Mouse (Mus musculus): ENCODE data around the gene Ralgapa2. TPM values are rescaled to one million over a fixed set of nuclear protein-coding genes. Genes with fewer than 3 reads are reported as not detected.

The Ralgapa2 gene
- total and polyA plus RNA-seq, 3 experiments = 9.2 to 9.6 TPM; not detected in 1

GRCm38 (mm10) chr2:146278381-146278780 is 233.8 kb downstream of the Ralgapa2 start:
- no peak overlapping the region for H3K9ac ChIP-seq (ENCODE audit: control insufficient read depth, low read depth, low read length, poor library complexity, severe bottlenecking)
- peaks cover 0 to 10% of the 10 kb centered on the region in 2 experiments; a peak in 2 of 4 replicates for H3K36me3 ChIP-seq (ENCODE audit: control insufficient read depth in 1 of 2, insufficient read depth in 2 of 2, low read length in 2 of 2)
- H3K4me1 ChIP-seq (ENCODE audit: control insufficient read depth in 1 of 2, insufficient read depth in 2 of 2, low read length in 2 of 2) = peaks cover 0 to 2% of the 10 kb centered on the region in 2 experiments; a peak in 1 of 4 replicates
- no peak overlapping the region for H3K4me3 ChIP-seq (ENCODE audit: control insufficient read depth in 1 of 2, insufficient read depth in 1 of 2, low read depth in 2 of 2, low read length in 2 of 2)
- no peak for TF ChIP-seq ZC3H11A (IDR thresholded peaks at IDR 0.05; ENCODE audit: low read depth, low read length)
- TF ChIP-seq NRF1 (IDR thresholded peaks at IDR 0.05; ENCODE audit: insufficient read depth, low read depth, low read length, poor library complexity, severe bottlenecking) = no peak
- no peak for TF ChIP-seq MYB (IDR thresholded peaks at IDR 0.05; ENCODE audit: low read depth, low read length)
- TF ChIP-seq SMC3 (IDR thresholded peaks at IDR 0.05; ENCODE audit: low read depth, low read length) = no peak
- TF ChIP-seq JUND (IDR thresholded peaks at IDR 0.05; ENCODE audit: low read depth, low read length) = no peak
- TF ChIP-seq ZNF384 (IDR thresholded peaks at IDR 0.05; ENCODE audit: low read depth, low read length) = no peak
- no peak for TF ChIP-seq CTCF (IDR thresholded peaks at IDR 0.05 in 2 of 3, conservative IDR thresholded peaks at IDR 0.05 in 1 of 3; ENCODE audit: control insufficient read depth in 1 of 3, insufficient read depth in 1 of 3, low read depth in 2 of 3, low read length in 3 of 3, poor library complexity in 1 of 3, severe bottlenecking in 1 of 3)
- TF ChIP-seq ELF1 (IDR thresholded peaks at IDR 0.05; ENCODE audit: low read depth, low read length) = no peak
- TF ChIP-seq POLR2AphosphoS5 (IDR thresholded peaks at IDR 0.05; ENCODE audit: borderline replicate concordance, low read depth, low read length) = no peak
- H3K9me3 ChIP-seq (replicated peaks; ENCODE audit: insufficient read depth, low read length) = no peaks in the 10 kb centered on the region
- no peaks in the 10 kb centered on the region for H3K79me2 ChIP-seq (ENCODE audit: control insufficient read depth, insufficient read depth, low read length, poor library complexity)
- no peaks in the 10 kb centered on the region for H3K27me3 ChIP-seq (ENCODE audit: control insufficient read depth in 1 of 2, insufficient read depth in 2 of 2, low read length in 2 of 2)
- H3K27ac ChIP-seq (ENCODE audit: control insufficient read depth, low read depth, low read length) = no peak overlapping the region
- DNase-seq (ENCODE audit: low read depth, low spot score) = no peak

GRCm38 (mm10) chr2:146266539-146266938 is 245.6 kb downstream of the Ralgapa2 start:
- H3K4me3 ChIP-seq (ENCODE audit: control insufficient read depth in 1 of 2, insufficient read depth in 1 of 2, low read depth in 2 of 2, low read length in 2 of 2) = no peak overlapping the region
- H3K9me3 ChIP-seq (replicated peaks; ENCODE audit: insufficient read depth, low read length) = no peaks in the 10 kb centered on the region
- DNase-seq (ENCODE audit: low read depth, low spot score) = no peak
- TF ChIP-seq MAFK (IDR thresholded peaks at IDR 0.05; ENCODE audit: borderline replicate concordance, low read depth, low read length) = no peak
- TF ChIP-seq ZNF384 (IDR thresholded peaks at IDR 0.05; ENCODE audit: low read depth, low read length) = no peak
- no peak for TF ChIP-seq TBP (IDR thresholded peaks at IDR 0.05; ENCODE audit: low read depth, low read length)
- TF ChIP-seq UBTF (IDR thresholded peaks at IDR 0.05; ENCODE audit: borderline replicate concordance, insufficient read depth, low read depth, low read length) = no peak
- no peak for TF ChIP-seq GABPA (IDR thresholded peaks at IDR 0.05; ENCODE audit: low read depth, low read length)
- TF ChIP-seq RAD21 (IDR thresholded peaks at IDR 0.05; ENCODE audit: low read depth, low read length) = no peak
- TF ChIP-seq ELF1 (IDR thresholded peaks at IDR 0.05; ENCODE audit: low read depth, low read length) = no peak
- TF ChIP-seq JUND (IDR thresholded peaks at IDR 0.05; ENCODE audit: low read depth, low read length) = no peak
- TF ChIP-seq POLR2AphosphoS2 (IDR thresholded peaks at IDR 0.05; ENCODE audit: low read length) = no peak
- TF ChIP-seq EP300 (IDR thresholded peaks at IDR 0.05; ENCODE audit: low read depth in 1 of 2, low read length in 2 of 2) = no peak
- TF ChIP-seq MXI1 (IDR thresholded peaks at IDR 0.05; ENCODE audit: low read depth, low read length) = no peak
- no peak for TF ChIP-seq POLR2AphosphoS5 (IDR thresholded peaks at IDR 0.05; ENCODE audit: borderline replicate concordance, low read depth, low read length)
- no peak for TF ChIP-seq USF1 (IDR thresholded peaks at IDR 0.05; ENCODE audit: low read depth, low read length)
- H3K36me3 ChIP-seq (ENCODE audit: control insufficient read depth in 1 of 2, insufficient read depth in 2 of 2, low read length in 2 of 2) = peaks cover 0 to 9% of the 10 kb centered on the region in 2 experiments; a peak in 2 of 4 replicates
- H3K4me1 ChIP-seq (ENCODE audit: control insufficient read depth in 1 of 2, insufficient read depth in 2 of 2, low read length in 2 of 2) = peaks cover 2 to 11% of the 10 kb centered on the region in 2 experiments; a peak in 3 of 4 replicates
- no peak overlapping the region for H3K27ac ChIP-seq (ENCODE audit: control insufficient read depth, low read depth, low read length)
- H3K9ac ChIP-seq (ENCODE audit: control insufficient read depth, low read depth, low read length, poor library complexity, severe bottlenecking) = no peak overlapping the region
- H3K27me3 ChIP-seq (ENCODE audit: control insufficient read depth in 1 of 2, insufficient read depth in 2 of 2, low read length in 2 of 2) = no peaks in the 10 kb centered on the region
- no peaks in the 10 kb centered on the region for H3K79me2 ChIP-seq (ENCODE audit: control insufficient read depth, insufficient read depth, low read length, poor library complexity)
